Mouse (Mus musculus): ENCODE results near the gene Fam49a.
"Not testable (repeated sequence)": the region's sequence is repeated elsewhere in the genome, so short reads cannot be mapped to it uniquely, and the experiment has no call there.

The Fam49a gene

DNA sequence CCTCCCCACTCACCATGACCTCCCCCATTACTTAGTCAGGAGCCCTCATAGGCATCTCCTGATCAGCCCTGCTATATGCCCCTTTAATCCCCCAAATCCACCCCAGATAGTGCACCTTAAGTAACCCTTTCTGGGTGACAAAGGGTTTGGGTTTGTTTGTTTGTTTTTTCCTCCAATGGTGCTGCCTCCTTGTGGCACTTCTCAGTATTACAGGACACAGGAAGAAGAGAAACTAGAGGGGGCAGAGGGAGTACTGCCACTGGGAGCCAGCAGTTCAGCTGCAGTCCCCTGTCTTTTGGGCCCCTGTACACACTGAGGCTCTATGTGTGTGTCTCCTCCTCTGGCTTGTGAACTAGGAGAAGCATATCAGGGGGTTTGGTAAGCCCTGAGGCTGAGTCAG is 51.5 kb downstream of the Fam49a start:
- no peak for DNase-seq (ENCODE audit: low read depth in 1 of 2, low spot score in 2 of 2)

DNA sequence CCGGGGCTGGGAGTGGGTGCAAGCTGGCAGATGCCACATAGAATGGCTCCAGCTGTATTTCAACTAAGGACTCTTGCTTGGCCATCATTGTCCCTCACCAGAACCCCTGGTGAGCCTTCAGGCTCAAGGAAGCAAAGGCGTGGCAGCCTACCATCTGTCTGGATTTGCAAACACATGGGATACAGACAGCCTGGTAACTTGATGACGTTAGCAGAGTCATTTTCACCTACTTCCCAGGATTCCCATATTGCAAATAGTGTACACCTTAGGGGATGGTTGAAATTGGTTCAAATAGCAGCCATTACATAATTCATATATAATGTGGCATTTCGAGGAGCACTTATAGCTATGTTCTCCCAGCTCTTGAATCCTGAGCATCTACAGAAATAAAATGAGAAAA is 52.0 kb downstream of the Fam49a start:
- DNase-seq (ENCODE audit: low read depth in 1 of 2, low spot score in 2 of 2), result no peak

GRCm38 (mm10) chr12:12314326-12314725 is 52.4 kb downstream of the Fam49a start:
- no peak for DNase-seq (ENCODE audit: low read depth in 1 of 2, low spot score in 2 of 2)

- no peak for DNase-seq (ENCODE audit: low read depth in 1 of 2, low spot score in 2 of 2)
These were observed 53.1 kb downstream of the Fam49a start for GRCm38 (mm10) chr12:12315011-12315410.

DNA sequence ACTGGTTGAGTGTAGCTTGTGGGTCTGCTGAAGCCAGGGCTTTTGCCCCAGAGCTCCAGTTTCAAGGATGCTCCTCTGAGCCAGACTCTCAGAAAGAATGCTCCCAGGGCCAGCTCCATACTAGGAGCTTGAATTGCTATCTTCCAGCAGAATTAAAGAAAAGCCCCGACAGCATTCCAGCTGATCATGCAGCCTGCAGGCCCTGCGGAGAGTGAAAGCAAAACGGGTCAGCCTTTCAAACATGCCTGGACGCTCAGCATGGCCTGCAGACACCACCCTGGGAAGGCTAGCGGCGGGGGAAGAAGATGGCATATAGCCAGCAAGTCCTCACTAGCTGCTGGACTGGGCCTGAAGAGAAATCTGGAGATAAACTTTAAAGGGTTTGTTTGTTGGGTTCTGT is 55.0 kb downstream of the Fam49a start:
- DNase-seq (ENCODE audit: low read depth in 1 of 2, low spot score in 2 of 2), result no peak

- DNase-seq (ENCODE audit: low read depth in 1 of 2, low spot score in 2 of 2), result no peak
These were observed 55.7 kb downstream of the Fam49a start for GRCm38 (mm10) chr12:12317606-12318005.

GRCm38 (mm10) chr12:12318140-12318734 is 56.3 kb downstream of the Fam49a start:
- no peak for DNase-seq (ENCODE audit: low read depth in 1 of 2, low spot score in 2 of 2)

DNA sequence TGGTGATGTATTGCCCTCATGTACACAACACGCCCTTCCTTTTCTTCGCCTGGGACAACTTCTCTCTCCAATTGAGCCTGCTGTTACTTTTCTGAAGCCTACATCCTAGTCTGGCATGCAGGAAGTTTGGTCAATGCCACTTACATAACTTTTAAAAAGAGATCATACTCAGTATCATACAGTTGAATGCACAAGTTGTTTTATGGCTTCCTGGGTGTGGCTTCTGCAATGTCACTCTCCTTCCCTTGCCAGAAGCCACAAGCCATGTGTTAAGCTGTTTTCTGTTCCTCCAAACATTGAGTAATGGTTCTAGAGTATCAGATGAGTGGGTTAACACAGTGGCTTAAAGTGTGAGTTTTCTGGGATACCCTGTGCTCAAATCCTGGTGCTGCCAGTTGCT is 58.8 kb downstream of the Fam49a start:
- peak; percentile 33 to 41 for DNase-seq (ENCODE audit: low read depth in 1 of 2, low spot score in 2 of 2)

DNA sequence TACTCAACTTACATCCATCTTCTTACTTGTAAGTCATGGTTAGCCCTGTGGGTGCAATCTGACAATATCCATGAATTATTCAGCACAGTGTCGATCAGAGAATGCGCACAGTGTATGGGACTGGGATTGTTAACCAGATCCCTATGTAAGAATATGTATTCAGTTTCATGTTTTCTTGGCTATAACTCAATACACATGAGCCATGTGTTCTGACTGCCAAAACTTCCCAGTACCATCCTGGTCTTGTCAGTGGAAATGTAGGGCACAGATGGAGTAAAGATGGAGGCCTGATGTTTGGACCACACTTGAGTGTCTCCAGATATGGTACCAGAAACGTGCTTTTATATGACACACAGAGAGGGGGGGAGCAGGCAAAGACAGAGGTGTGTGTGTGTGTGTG is 59.2 kb downstream of the Fam49a start:
- no peak for DNase-seq (ENCODE audit: low read depth in 1 of 2, low spot score in 2 of 2)

GRCm38 (mm10) chr12:12323084-12323483 is 61.1 kb downstream of the Fam49a start:
- DNase-seq (ENCODE audit: low read depth in 1 of 2, low spot score in 2 of 2), result no peak

DNA sequence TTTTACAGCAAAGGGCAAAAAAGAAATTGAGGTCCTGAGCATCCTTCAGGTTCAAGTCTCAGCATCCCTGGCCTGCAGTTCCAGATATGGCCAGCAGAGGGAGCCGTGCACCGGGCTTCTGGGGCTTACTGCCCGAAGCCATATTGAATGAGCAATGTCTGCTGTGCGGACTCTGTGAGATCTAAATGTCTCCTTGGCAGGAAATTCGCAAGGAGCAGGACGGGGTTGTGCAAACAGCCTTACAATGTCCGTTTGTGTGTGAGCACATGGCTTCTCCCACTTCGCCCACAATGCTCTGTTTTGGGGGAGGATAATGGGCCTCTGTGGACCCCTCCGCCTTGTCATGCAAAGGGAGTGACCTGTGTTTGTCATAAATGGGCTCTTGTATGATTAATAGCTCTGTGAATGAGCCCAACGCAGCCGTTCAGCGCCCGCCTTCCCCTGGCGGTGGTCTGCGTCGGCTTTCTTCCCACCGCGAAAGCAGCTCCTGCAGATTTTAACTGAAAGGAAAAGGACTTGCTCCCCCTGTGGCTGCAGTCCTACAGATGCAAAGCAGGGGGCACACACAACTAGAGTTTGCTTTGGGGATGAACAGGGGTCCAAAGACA is 61.8 kb downstream of the Fam49a start:
- peak; percentile 63 to 77 for DNase-seq (ENCODE audit: low read depth in 1 of 2, low spot score in 2 of 2)

GRCm38 (mm10) chr12:12324266-12324665 is 62.3 kb downstream of the Fam49a start:
- not testable (repeated sequence) for DNase-seq (ENCODE audit: low read depth in 1 of 2, low spot score in 2 of 2)

- no peak for DNase-seq (ENCODE audit: low read depth in 1 of 2, low spot score in 2 of 2)
These were observed 71.8 kb downstream of the Fam49a start for GRCm38 (mm10) chr12:12333526-12334310.

DNA sequence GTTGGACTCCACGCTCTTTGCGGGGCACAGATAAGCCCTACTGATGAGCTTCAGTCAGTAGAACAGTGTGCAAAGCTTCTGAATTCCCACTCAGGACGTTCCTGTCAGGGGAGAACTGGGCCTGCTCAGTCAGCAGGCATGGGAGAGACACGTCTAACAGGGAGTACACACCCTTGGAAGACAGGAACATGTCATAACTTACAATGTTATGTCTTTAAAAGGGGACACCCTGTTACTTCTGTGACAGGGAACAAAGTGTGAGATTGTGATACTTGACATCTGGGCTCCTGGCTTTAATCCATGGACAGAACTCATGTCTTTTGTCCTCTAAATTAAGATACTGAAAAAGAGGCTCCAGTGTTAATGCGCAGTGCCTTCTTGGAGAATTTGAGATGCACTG is 72.5 kb downstream of the Fam49a start:
- no peak for DNase-seq (ENCODE audit: low read depth in 1 of 2, low spot score in 2 of 2)

- DNase-seq (ENCODE audit: low read depth in 1 of 2, low spot score in 2 of 2), result no peak
These were observed 73.6 kb downstream of the Fam49a start for GRCm38 (mm10) chr12:12335566-12335965.

DNA sequence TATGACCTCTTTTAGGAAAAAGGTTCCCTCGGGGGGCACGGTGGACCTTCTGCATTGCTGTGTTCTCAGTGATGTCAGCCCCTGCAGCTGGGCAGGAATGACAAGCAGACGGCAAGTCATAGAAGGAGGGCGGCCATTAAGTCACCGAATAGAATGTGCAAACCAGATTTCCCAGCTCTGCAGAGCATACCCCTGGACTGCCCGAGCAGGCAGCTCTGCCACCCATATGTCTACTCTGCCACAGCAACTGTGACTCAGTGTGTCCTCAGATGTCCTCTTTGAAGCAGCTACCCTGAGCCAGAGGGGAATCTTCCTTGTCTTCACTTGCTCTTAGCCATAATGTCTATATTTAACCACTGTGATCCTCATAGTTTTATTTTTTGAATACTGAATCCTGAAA is 75.4 kb downstream of the Fam49a start:
- DNase-seq (ENCODE audit: low read depth in 1 of 2, low spot score in 2 of 2), result no peak

DNA sequence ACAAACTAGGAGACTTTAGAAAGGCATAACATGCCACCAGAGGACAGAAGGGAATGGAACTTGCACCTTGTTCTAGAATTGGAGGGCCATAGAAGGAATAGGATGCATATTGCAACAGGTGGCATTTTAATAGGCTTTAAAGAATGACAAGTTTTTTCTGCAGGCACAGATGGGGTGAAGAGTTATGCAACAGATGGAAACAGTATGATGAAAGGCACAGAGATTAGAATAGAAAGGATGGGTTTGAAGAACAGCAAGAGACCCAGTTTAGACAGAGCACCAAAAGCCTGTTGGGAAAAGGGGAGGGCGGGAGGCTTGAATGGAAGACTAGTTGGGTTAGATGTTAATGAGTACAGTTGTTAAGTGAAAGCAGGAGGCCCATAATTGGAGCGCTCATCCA is 81.4 kb downstream of the Fam49a start:
- no peak for DNase-seq (ENCODE audit: low read depth in 1 of 2, low spot score in 2 of 2)

GRCm38 (mm10) chr12:12348625-12349024 is 86.7 kb downstream of the Fam49a start:
- no peak for DNase-seq (ENCODE audit: low read depth in 1 of 2, low spot score in 2 of 2)

DNA sequence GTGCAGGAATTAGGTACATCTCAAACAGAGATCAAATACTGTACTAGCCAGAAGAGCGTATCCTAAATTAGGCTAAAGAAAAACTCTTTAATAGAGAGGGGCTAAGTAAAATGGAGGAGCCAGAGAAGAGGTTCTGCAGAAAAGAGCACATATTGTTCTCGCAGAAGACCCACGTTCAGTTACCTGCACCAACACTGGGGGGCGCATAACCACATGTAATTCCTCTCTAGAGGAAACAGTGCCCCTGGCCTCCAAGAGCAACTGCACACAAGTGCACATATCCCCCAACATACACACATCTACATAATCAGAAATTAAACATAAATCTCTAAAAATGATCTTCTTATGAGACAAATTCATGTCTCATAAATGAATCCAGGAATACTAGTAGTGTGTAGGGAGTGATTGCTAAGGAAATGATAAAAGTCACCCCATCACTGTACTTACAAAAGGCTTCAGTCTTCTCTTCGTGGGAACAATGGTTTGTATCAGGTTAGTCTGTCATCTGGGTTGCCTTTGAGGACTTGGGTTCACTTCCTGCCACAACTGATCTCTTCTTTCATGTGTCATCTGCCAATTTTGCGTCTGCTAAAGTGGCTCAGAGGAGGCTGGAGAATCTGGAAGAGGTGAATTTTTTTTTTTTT is 87.8 kb downstream of the Fam49a start:
- DNase-seq (ENCODE audit: low read depth in 1 of 2, low spot score in 2 of 2), result no peak

- DNase-seq (ENCODE audit: low read depth in 1 of 2, low spot score in 2 of 2), result no peak
These were observed 90.0 kb downstream of the Fam49a start for GRCm38 (mm10) chr12:12351816-12352552.

GRCm38 (mm10) chr12:12354115-12354653 is 92.2 kb downstream of the Fam49a start:
- DNase-seq (ENCODE audit: low read depth in 1 of 2, low spot score in 2 of 2), result no peak
